Mouse (Mus musculus) MEL (cell line): Measurements from ENCODE around the gene Adamts7. TPM values are rescaled to one million over a fixed set of nuclear protein-coding genes. Genes with fewer than 3 reads are reported as not detected.

ENCODE experiments used
- DNase-seq: peaks from one replicate; pipeline ENCODE4 v3.0.0; 2011; ENCODE audit warnings: low read depth, low spot score
- H3K27ac ChIP-seq: 2 replicates; pipeline ENCODE4 v1.5.1; 2012; ENCODE audit warnings: low read depth, mild to moderate bottlenecking, control low read depth, low read length, moderate library complexity; ENCODE audit not compliant: control insufficient read depth
- H3K27me3 ChIP-seq, 2 experiments: fragments of 150-350 bp in 1 of 2; sonication (generic) in 1 of 2; 2 replicates each; pipeline ENCODE4 v1.6.1; 2012; ENCODE audit warnings: low read length in 2 of 2, mild to moderate bottlenecking in 2 of 2, improper control_type of control experiment in 1 of 2, moderate library complexity in 1 of 2; ENCODE audit not compliant: insufficient read depth in 2 of 2, control insufficient read depth in 1 of 2
- H3K36me3 ChIP-seq, 2 experiments: 2 replicates each; pipeline ENCODE4 v1.6.1; 2012 to 2014; ENCODE audit warnings: low read length in 2 of 2, improper control_type of control experiment in 1 of 2, inconsistent platforms in 1 of 2, mild to moderate bottlenecking in 1 of 2; ENCODE audit not compliant: insufficient read depth in 2 of 2, control insufficient read depth in 1 of 2
- H3K4me1 ChIP-seq, 2 experiments: fragments of 150-350 bp in 1 of 2; sonication (generic) in 1 of 2; 2 replicates each; pipeline ENCODE4 v1.6.1; 2012; ENCODE audit warnings: low read length in 2 of 2, improper control_type of control experiment in 1 of 2, mild to moderate bottlenecking in 1 of 2; ENCODE audit not compliant: insufficient read depth in 2 of 2, control insufficient read depth in 1 of 2
- H3K4me3 ChIP-seq, 2 experiments: fragments of 150-350 bp in 1 of 2; sonication (generic) in 1 of 2; 2 replicates each; pipeline ENCODE4 v1.5.1; 2012; ENCODE audit warnings: low read depth in 2 of 2, low read length in 2 of 2, mild to moderate bottlenecking in 2 of 2, moderate library complexity in 2 of 2, control low read depth in 1 of 2, improper control_type of control experiment in 1 of 2; ENCODE audit not compliant: control insufficient read depth in 1 of 2, insufficient read depth in 1 of 2
- H3K79me2 ChIP-seq: 2 replicates; pipeline ENCODE4 v1.6.1; 2012; ENCODE audit warnings: mild to moderate bottlenecking, low read length, moderate library complexity; ENCODE audit not compliant: control insufficient read depth, poor library complexity, insufficient read depth
- H3K9ac ChIP-seq: 2 replicates; pipeline ENCODE4 v1.6.1; 2012; ENCODE audit warnings: low read depth, mild to moderate bottlenecking, control low read depth, low read length, moderate library complexity; ENCODE audit not compliant: control insufficient read depth, poor library complexity, severe bottlenecking
- H3K9me3 ChIP-seq: fragments of 150-350 bp; sonication (generic); replicated peaks from 2 replicates; pipeline ENCODE4 v1.6.1; 2012; ENCODE audit warnings: mild to moderate bottlenecking, low read length, improper control_type of control experiment, moderate library complexity; ENCODE audit not compliant: insufficient read depth
- BHLHE40 ChIP-seq: IDR thresholded peaks from 2 replicates; pipeline ENCODE4 v1.6.1; 2012; ENCODE audit warnings: low read depth, mild to moderate bottlenecking, inconsistent platforms, low read length, improper control_type of control experiment, borderline replicate concordance
- CHD2 ChIP-seq: IDR thresholded peaks from 2 replicates; pipeline ENCODE4 v1.6.1; 2011; ENCODE audit warnings: low read length, improper control_type of control experiment
- CTCF ChIP-seq, 3 experiments: IDR thresholded peaks in 2 of 3; conservative IDR thresholded peaks in 1 of 3; 2 replicates each; pipeline ENCODE4 v1.5.1; 2011 to 2012; ENCODE audit warnings: low read length in 3 of 3, low read depth in 2 of 3, mild to moderate bottlenecking in 2 of 3, improper control_type of control experiment in 1 of 3, inconsistent platforms in 1 of 3, mixed read lengths in 1 of 3, moderate library complexity in 1 of 3; ENCODE audit not compliant: control insufficient read depth in 1 of 3, insufficient read depth in 1 of 3, poor library complexity in 1 of 3, severe bottlenecking in 1 of 3
- E2F4 ChIP-seq: IDR thresholded peaks from 2 replicates; pipeline ENCODE4 v1.6.1; 2011; ENCODE audit warnings: low read depth, low read length, improper control_type of control experiment, borderline replicate concordance
- ELF1 ChIP-seq: IDR thresholded peaks from 2 replicates; pipeline ENCODE4 v1.6.1; 2014; ENCODE audit warnings: low read depth, mild to moderate bottlenecking, inconsistent platforms, low read length, improper control_type of control experiment, moderate library complexity
- EP300 ChIP-seq, 2 experiments: IDR thresholded peaks; 2 replicates each; pipeline ENCODE4 v1.6.1; 2011; ENCODE audit warnings: improper control_type of control experiment in 2 of 2, low read length in 2 of 2, low read depth in 1 of 2, mild to moderate bottlenecking in 1 of 2
- ETS1 ChIP-seq: IDR thresholded peaks from 2 replicates; pipeline ENCODE4 v1.6.1; 2012; ENCODE audit warnings: low read depth, mild to moderate bottlenecking, inconsistent platforms, low read length, improper control_type of control experiment, moderate library complexity
- GABPA ChIP-seq: IDR thresholded peaks from 2 replicates; pipeline ENCODE4 v1.6.1; 2012; ENCODE audit warnings: low read depth, mild to moderate bottlenecking, inconsistent platforms, low read length, improper control_type of control experiment, moderate library complexity
- GATA1 ChIP-seq: IDR thresholded peaks from 2 replicates; pipeline ENCODE4 v1.6.1; 2011; ENCODE audit warnings: low read depth, low read length, improper control_type of control experiment
- HCFC1 ChIP-seq: IDR thresholded peaks from 2 replicates; pipeline ENCODE4 v1.6.1; 2012; ENCODE audit warnings: low read depth, mild to moderate bottlenecking, inconsistent platforms, low read length, improper control_type of control experiment, moderate library complexity
- JUND ChIP-seq: IDR thresholded peaks from 2 replicates; pipeline ENCODE4 v1.6.1; 2011; ENCODE audit warnings: low read depth, mild to moderate bottlenecking, improper control_type of control experiment, low read length
- KAT2A ChIP-seq: conservative IDR thresholded peaks from 2 replicates; pipeline ENCODE4 v1.6.1; 2012; ENCODE audit warnings: low read depth, low read length, improper control_type of control experiment, inconsistent platforms
- MAFK ChIP-seq: IDR thresholded peaks from 2 replicates; pipeline ENCODE4 v1.6.1; 2011; ENCODE audit warnings: low read depth, mild to moderate bottlenecking, low read length, improper control_type of control experiment, borderline replicate concordance
- MAX ChIP-seq: IDR thresholded peaks from 2 replicates; pipeline ENCODE4 v1.6.1; 2011; ENCODE audit warnings: low read length, improper control_type of control experiment
- MAZ ChIP-seq: IDR thresholded peaks from 2 replicates; pipeline ENCODE4 v1.6.1; 2012; ENCODE audit warnings: low read depth, mild to moderate bottlenecking, inconsistent platforms, low read length, improper control_type of control experiment
- MEF2A ChIP-seq: IDR thresholded peaks from 2 replicates; pipeline ENCODE4 v1.6.1; 2014; ENCODE audit warnings: low read depth, mild to moderate bottlenecking, inconsistent platforms, low read length, improper control_type of control experiment; ENCODE audit not compliant: poor library complexity, insufficient replicate concordance, severe bottlenecking; ENCODE audit errors: extremely low read depth
- MXI1 ChIP-seq: IDR thresholded peaks from 2 replicates; pipeline ENCODE4 v1.6.1; 2011; ENCODE audit warnings: mild to moderate bottlenecking, low read depth, low read length, improper control_type of control experiment
- MYB ChIP-seq: IDR thresholded peaks from 2 replicates; pipeline ENCODE4 v1.6.1; 2011; ENCODE audit warnings: mild to moderate bottlenecking, low read depth, low read length, improper control_type of control experiment
- MYC ChIP-seq: IDR thresholded peaks from 2 replicates; pipeline ENCODE4 v1.6.1; 2011; ENCODE audit warnings: low read depth, mild to moderate bottlenecking, low read length, improper control_type of control experiment, moderate library complexity
- NELFE ChIP-seq: IDR thresholded peaks from 2 replicates; pipeline ENCODE4 v1.6.1; 2011; ENCODE audit warnings: low read depth, low read length, improper control_type of control experiment
- NRF1 ChIP-seq: IDR thresholded peaks from 2 replicates; pipeline ENCODE4 v1.6.1; 2014; ENCODE audit warnings: low read depth, mild to moderate bottlenecking, inconsistent platforms, low read length, improper control_type of control experiment, moderate library complexity; ENCODE audit not compliant: poor library complexity, insufficient read depth, severe bottlenecking
- POLR2A ChIP-seq, 2 experiments: IDR thresholded peaks; 2 replicates each; pipeline ENCODE4 v1.6.1; 2011 to 2012; ENCODE audit warnings: low read length in 2 of 2, mild to moderate bottlenecking in 2 of 2, control low read depth in 1 of 2, improper control_type of control experiment in 1 of 2, low read depth in 1 of 2, moderate library complexity in 1 of 2; ENCODE audit not compliant: control insufficient read depth in 1 of 2, insufficient read depth in 1 of 2, poor library complexity in 1 of 2
- POLR2AphosphoS2 ChIP-seq: IDR thresholded peaks from 2 replicates; pipeline ENCODE4 v1.6.1; 2011; ENCODE audit warnings: low read length, improper control_type of control experiment
- POLR2AphosphoS5 ChIP-seq: IDR thresholded peaks from 2 replicates; pipeline ENCODE4 v1.6.1; 2012; ENCODE audit warnings: low read depth, borderline replicate concordance, mild to moderate bottlenecking, inconsistent platforms, low read length, moderate library complexity, mixed read lengths
- RAD21 ChIP-seq: IDR thresholded peaks from 2 replicates; pipeline ENCODE4 v1.6.1; 2011; ENCODE audit warnings: mild to moderate bottlenecking, low read depth, low read length, improper control_type of control experiment
- RCOR1 ChIP-seq: IDR thresholded peaks from 2 replicates; pipeline ENCODE4 v1.6.1; 2012; ENCODE audit warnings: low read depth, mild to moderate bottlenecking, inconsistent platforms, low read length, improper control_type of control experiment
- SIN3A ChIP-seq: IDR thresholded peaks from 2 replicates; pipeline ENCODE4 v1.6.1; 2012; ENCODE audit warnings: low read length, improper control_type of control experiment, inconsistent platforms
- SMC3 ChIP-seq: IDR thresholded peaks from 2 replicates; pipeline ENCODE4 v1.6.1; 2011; ENCODE audit warnings: low read depth, low read length, improper control_type of control experiment
- TAL1 ChIP-seq: IDR thresholded peaks from 2 replicates; pipeline ENCODE4 v1.6.1; 2012; ENCODE audit warnings: mild to moderate bottlenecking, inconsistent platforms, low read length, moderate library complexity, mixed read lengths
- UBTF ChIP-seq: IDR thresholded peaks from 2 replicates; pipeline ENCODE4 v1.6.1; 2012; ENCODE audit warnings: low read depth, mild to moderate bottlenecking, inconsistent platforms, low read length, improper control_type of control experiment, moderate library complexity, borderline replicate concordance; ENCODE audit not compliant: insufficient read depth
- USF1 ChIP-seq: IDR thresholded peaks from 2 replicates; pipeline ENCODE4 v1.6.1; 2014; ENCODE audit warnings: low read depth, mild to moderate bottlenecking, inconsistent platforms, low read length, improper control_type of control experiment, moderate library complexity
- USF2 ChIP-seq, 2 experiments: IDR thresholded peaks; 2 replicates each; pipeline ENCODE4 v1.6.1; 2011 to 2012; ENCODE audit warnings: improper control_type of control experiment in 2 of 2, low read length in 2 of 2, borderline replicate concordance in 1 of 2, inconsistent platforms in 1 of 2, low read depth in 1 of 2, mild to moderate bottlenecking in 1 of 2; ENCODE audit not compliant: insufficient read depth in 1 of 2
- ZC3H11A ChIP-seq: IDR thresholded peaks from 2 replicates; pipeline ENCODE4 v1.6.1; 2012; ENCODE audit warnings: low read depth, mild to moderate bottlenecking, inconsistent platforms, low read length, improper control_type of control experiment
- ZKSCAN1 ChIP-seq: IDR thresholded peaks from 2 replicates; pipeline ENCODE4 v1.6.1; 2012; ENCODE audit warnings: low read depth, mild to moderate bottlenecking, inconsistent platforms, low read length, improper control_type of control experiment, moderate library complexity
- ZMIZ1 ChIP-seq: IDR thresholded peaks from 2 replicates; pipeline ENCODE4 v1.6.1; 2012; ENCODE audit warnings: low read depth, mild to moderate bottlenecking, inconsistent platforms, low read length, improper control_type of control experiment, moderate library complexity
- ZNF384 ChIP-seq: IDR thresholded peaks from 2 replicates; pipeline ENCODE4 v1.6.1; 2012; ENCODE audit warnings: low read depth, mild to moderate bottlenecking, inconsistent platforms, low read length, improper control_type of control experiment
- polyA plus RNA-seq, 2 experiments: library from polyadenylated mRNA; stranded (reverse) in 1 of 2; unstranded in 1 of 2; fragments of >175 nt in 1 of 2; fragments of >200 nt in 1 of 2; gene quantifications; 2 replicates each; pipeline versions ENCODE4 v1.2.1 to v1.2.4; 2012; ENCODE audit warnings: low replicate concordance in 2 of 2, low read depth in 1 of 2; ENCODE audit not compliant: insufficient read length in 2 of 2, insufficient read depth in 1 of 2, missing spikeins in 1 of 2
- total RNA-seq: library from RNA; depleted of rRNA; stranded (reverse); fragments of 300-350 nt; gene quantifications from 2 replicates; pipeline ENCODE4 v1.2.3, GENCODE M21; 2012

Adamts7 gene
- total and polyA plus RNA-seq, 3 experiments = 0.03 TPM; not detected in 2

- Histone ChIP-seq H3K9me3 (no peaks in the 10 kb centered on the region), H3K4me3 (peak overlapping the region in 1 of 2 experiments; percentile 8; a peak in 1 of 4 replicates), H3K4me1 (peaks cover 33 to 46% of the 10 kb centered on the region in 2 experiments), H3K27ac (peak overlapping the region; percentile 96), H3K27me3 (no peaks in the 10 kb centered on the region), H3K36me3 (peaks cover 1 to 49% of the 10 kb centered on the region in 2 experiments), H3K79me2 (no peaks in the 10 kb centered on the region; the same call in 1 of the 2 replicates), H3K9ac (peak overlapping the region; percentile 51)
- peak; percentile 93 for DNase-seq
- TF ChIP-seq SMC3 = no peak
- TF ChIP-seq SIN3A = peak; percentile 63
- TF ChIP-seq CHD2 = no peak
- peak; percentile 55; the same call in 1 of the 2 replicates for TF ChIP-seq MAZ
- no peak for TF ChIP-seq MEF2A
- peak; percentile 11; the same call in 1 of the 2 replicates for TF ChIP-seq HCFC1
- TF ChIP-seq UBTF = no peak
- TF ChIP-seq ZC3H11A = no peak
- TF ChIP-seq GABPA = no peak
- TF ChIP-seq RCOR1 = peak; percentile 52; the same call in 1 of the 2 replicates
- no peak for TF ChIP-seq MAX
- no peak for TF ChIP-seq JUND
- peak; percentile 98 for TF ChIP-seq TAL1
- no peak for TF ChIP-seq ZNF384
- peak; percentile 90 for TF ChIP-seq MYB
- TF ChIP-seq POLR2AphosphoS5 = no peak
- TF ChIP-seq MXI1 = no peak
- TF ChIP-seq ELF1 = no peak
- TF ChIP-seq KAT2A = no peak
- no peak for TF ChIP-seq RAD21
- no peak for TF ChIP-seq CTCF (IDR thresholded peaks at IDR 0.05 in 2 of 3, conservative IDR thresholded peaks at IDR 0.05 in 1 of 3; ENCODE audit: control insufficient read depth in 1 of 3, insufficient read depth in 1 of 3, low read depth in 2 of 3, low read length in 3 of 3, poor library complexity in 1 of 3, severe bottlenecking in 1 of 3)
- TF ChIP-seq ETS1 = peak; percentile 93
- TF ChIP-seq MAFK = no peak
- no peak for TF ChIP-seq ZKSCAN1
- TF ChIP-seq ZMIZ1 = 0 out of 2 replicates have a peak, but pooled peaks have one; percentile 16
- TF ChIP-seq MYC = 0 out of 2 replicates have a peak, but pooled peaks have one; percentile 46
- TF ChIP-seq E2F4 = no peak
- no peak for TF ChIP-seq BHLHE40
- no peak for TF ChIP-seq USF1
- TF ChIP-seq NRF1 = no peak
- peak; percentile 95 for TF ChIP-seq GATA1
- TF ChIP-seq POLR2A (IDR thresholded peaks at IDR 0.05; ENCODE audit: control insufficient read depth in 1 of 2, insufficient read depth in 1 of 2, low read depth in 1 of 2, low read length in 2 of 2, poor library complexity in 1 of 2) = peak in 1 of 2 experiments; percentile 58; a peak in 2 of 4 replicates
- peak; percentile 92 to 96 for TF ChIP-seq EP300 (IDR thresholded peaks at IDR 0.05; ENCODE audit: low read depth in 1 of 2, low read length in 2 of 2)
- no peak for TF ChIP-seq USF2 (IDR thresholded peaks at IDR 0.05; ENCODE audit: borderline replicate concordance in 1 of 2, insufficient read depth in 1 of 2, low read depth in 1 of 2, low read length in 2 of 2)
- peak; percentile 58; the same call in 1 of the 2 replicates for TF ChIP-seq POLR2AphosphoS2
- TF ChIP-seq NELFE = no peak
Measured at GRCm38 (mm10) chr9:90250141-90250775, 87.4 kb downstream of the Adamts7 start.
